In the genomic region with DNA sequence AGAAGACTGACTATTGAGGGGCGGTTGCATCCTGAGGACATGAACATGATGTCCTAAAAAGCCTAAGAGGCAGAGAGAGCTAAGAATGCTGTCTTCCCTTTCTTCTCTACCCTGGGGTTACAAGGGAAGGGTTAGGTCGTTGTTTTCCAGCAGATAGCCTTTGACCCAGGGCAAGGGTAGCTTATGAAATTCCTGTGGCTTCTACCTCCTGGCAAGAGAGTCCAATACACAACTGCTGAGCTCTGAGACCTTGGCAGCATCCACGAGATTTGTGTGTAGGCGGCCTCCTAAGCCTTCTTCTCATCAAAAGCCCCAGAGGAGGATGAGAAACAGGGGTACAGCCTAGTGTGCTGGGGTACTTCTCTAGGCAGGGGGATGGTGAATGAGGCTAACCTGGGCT, we compare ENCODE assay signal across 25 mouse cellular contexts.
"Had no signal": no experiment of that assay in that cellular context is flagged by ENCODE, and none has a peak within 500 bp of the region (broad histone marks: within the 10 kb centered on the region; RNA-seq: fewer than 3 reads in every experiment).

No protein-coding gene starts in this region.

- H3K27ac ChIP-seq: heart, embryonic 13.5 days; heart, embryonic 15.5 days; hindbrain, embryonic 13.5 days; hindbrain, embryonic 15.5 days; hindbrain, postnatal 0 days; kidney, embryonic 15.5 days; kidney, postnatal 0 days; limb, embryonic 13.5 days; limb, embryonic 15.5 days; liver, embryonic 12.5 days; liver, embryonic 14.5 days had no signal

- H3K36me3 ChIP-seq: heart, embryonic 13.5 days; heart, embryonic 15.5 days; hindbrain, embryonic 13.5 days; hindbrain, embryonic 15.5 days; kidney, embryonic 15.5 days; limb, embryonic 13.5 days; limb, embryonic 15.5 days; liver, embryonic 12.5 days had no signal

- H3K4me3 ChIP-seq: heart, embryonic 13.5 days; heart, embryonic 15.5 days; hindbrain, embryonic 13.5 days; hindbrain, embryonic 15.5 days; kidney, embryonic 15.5 days; limb, embryonic 13.5 days; limb, embryonic 15.5 days; liver, embryonic 12.5 days had no signal

- H3K4me1 ChIP-seq: hindbrain, embryonic 13.5 days; hindbrain, embryonic 15.5 days; limb, embryonic 13.5 days; limb, embryonic 15.5 days; liver, embryonic 12.5 days had no signal

- H3K27me3 ChIP-seq: heart, embryonic 13.5 days; heart, embryonic 15.5 days; hindbrain, embryonic 13.5 days; hindbrain, embryonic 15.5 days; limb, embryonic 15.5 days; liver, embryonic 12.5 days had no signal

- DNase-seq: gastrocnemius, postnatal 14 days; gastrocnemius, postnatal 36 days; heart, adult 18-20 months; heart, postnatal 14 days; heart, postnatal 36 days; kidney, adult 11 months; kidney, adult 2 months; kidney, adult 9 months; kidney, postnatal 14 days; kidney, postnatal 36 days; layer of hippocampus, adult 9-11 months; layer of hippocampus, postnatal 36 days; left cerebral cortex, postnatal 4 days had no signal

- H3K9ac ChIP-seq: heart, embryonic 13.5 days; heart, embryonic 15.5 days; hindbrain, embryonic 13.5 days; hindbrain, embryonic 15.5 days; kidney, embryonic 15.5 days; limb, embryonic 13.5 days; limb, embryonic 15.5 days; liver, embryonic 12.5 days; liver, embryonic 14.5 days had no signal

- H3K4me2 ChIP-seq: heart, embryonic 13.5 days; heart, embryonic 15.5 days; hindbrain, embryonic 13.5 days; hindbrain, embryonic 15.5 days; kidney, embryonic 15.5 days; limb, embryonic 13.5 days; limb, embryonic 15.5 days; liver, embryonic 12.5 days had no signal

- ATAC-seq: hindbrain, postnatal 0 days; intestine, embryonic 16.5 days; liver, embryonic 12.5 days had no signal

- H3K9me3 ChIP-seq: heart, embryonic 15.5 days; hindbrain, embryonic 13.5 days; hindbrain, embryonic 15.5 days; kidney, embryonic 15.5 days; limb, embryonic 15.5 days had no signal
